Mouse (Mus musculus) forebrain, embryonic 12.5 days (tissue): ENCODE measurements around the gene Slc4a7. TPM values are rescaled to one million over a fixed set of nuclear protein-coding genes. Genes with fewer than 3 reads are reported as not detected.

Source experiments
- ATAC-seq: fragments of 200-750 bp; cut with Nextera tagmentation; 2 replicates; pipeline ENCODE4 v1.8.0; 2017; ENCODE audit warnings: moderate TSS enrichment; ENCODE audit not compliant: low FRiP score
- H3K27ac ChIP-seq: fragments of 300-500 bp; sonication (generic); 2 replicates; pipeline ENCODE4 v1.5.1; 2016; ENCODE audit warnings: mild to moderate bottlenecking
- H3K27me3 ChIP-seq: fragments of 300-500 bp; sonication (generic); 2 replicates; pipeline ENCODE4 v1.6.1; 2016; ENCODE audit warnings: mild to moderate bottlenecking
- H3K36me3 ChIP-seq: fragments of 300-500 bp; sonication (generic); replicated peaks from 2 replicates; pipeline ENCODE4 v1.6.1; 2016; ENCODE audit warnings: mild to moderate bottlenecking
- H3K4me1 ChIP-seq: fragments of 300-500 bp; sonication (generic); 2 replicates; pipeline ENCODE4 v1.6.1; 2016
- H3K4me2 ChIP-seq: fragments of 300-500 bp; sonication (generic); 2 replicates; pipeline ENCODE4 v1.6.1; 2016; ENCODE audit warnings: mild to moderate bottlenecking, moderate library complexity
- H3K4me3 ChIP-seq: fragments of 300-500 bp; sonication (generic); replicated peaks from 2 replicates; pipeline ENCODE4 v1.5.1; 2016; ENCODE audit warnings: mild to moderate bottlenecking
- H3K9ac ChIP-seq: fragments of 300-500 bp; sonication (generic); 2 replicates; pipeline ENCODE4 v1.6.1; 2016; ENCODE audit warnings: mild to moderate bottlenecking
- H3K9me3 ChIP-seq: fragments of 300-500 bp; sonication (generic); 2 replicates; pipeline ENCODE4 v1.6.1; 2016
- WGBS: fragments of 180-500 bp; shearing (Covaris S2); methylation state at CpG from one replicate; pipeline ENCODE4 v1.1.7; 2016; 5-methylcytosine and 5-hydroxymethylcytosine counted together
- polyA plus RNA-seq: library from polyadenylated mRNA; unstranded; fragments of >200 nt; fragmentation: Nextera tagmentation; extraction: Ambion mirVana; gene quantifications from 2 replicates; pipeline ENCODE4 v1.2.1, GENCODE M21; 2016

Gene Slc4a7
- polyA plus RNA-seq, 1 experiment from 2014 or later = 51.8 TPM

DNA sequence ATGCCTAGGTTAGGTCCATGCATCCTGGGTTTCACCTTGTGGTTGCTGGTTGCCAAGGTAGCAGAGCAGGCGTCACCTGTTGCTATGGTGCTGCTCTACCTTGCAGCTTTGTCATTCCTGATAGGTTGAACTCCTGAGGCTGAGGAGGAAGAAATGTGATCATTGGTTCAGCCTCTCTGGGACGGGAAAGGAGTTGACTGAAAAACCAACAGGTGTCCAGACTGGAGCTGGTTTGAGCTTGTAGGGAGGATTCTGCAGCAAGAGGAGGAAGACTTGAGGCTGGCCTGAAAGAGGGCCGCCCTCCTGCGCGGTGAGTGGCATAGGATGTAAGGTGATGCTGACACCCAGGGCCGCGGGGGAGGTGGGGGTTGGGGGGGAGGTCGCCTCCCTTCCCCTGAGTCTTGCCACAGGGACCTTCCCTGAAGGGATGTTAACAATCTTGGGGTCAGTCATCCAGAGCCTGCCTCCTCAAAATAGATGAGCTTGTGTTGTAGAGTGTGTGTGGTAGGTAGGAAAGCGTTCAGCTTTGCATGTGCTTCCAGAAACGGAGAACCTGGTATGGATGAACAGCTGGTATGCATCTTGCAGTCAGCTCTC, 101.9 kb downstream of the Slc4a7 start:
- H3K4me1 ChIP-seq = peaks cover 4% of the 10 kb centered on the region; the same call in 1 of the 2 replicates
- no peak overlapping the region for H3K4me2 ChIP-seq
- no peak overlapping the region for H3K27ac ChIP-seq
- peaks cover 8% of the 10 kb centered on the region for H3K36me3 ChIP-seq
- H3K4me3 ChIP-seq = no peak overlapping the region
- H3K27me3 ChIP-seq = no peaks in the 10 kb centered on the region
- no peaks in the 10 kb centered on the region for H3K9me3 ChIP-seq
- H3K9ac ChIP-seq = no peak overlapping the region
- 18% methylated on average over 10 of the region's 10 CpGs for WGBS
- ATAC-seq = peak; percentile 68

DNA sequence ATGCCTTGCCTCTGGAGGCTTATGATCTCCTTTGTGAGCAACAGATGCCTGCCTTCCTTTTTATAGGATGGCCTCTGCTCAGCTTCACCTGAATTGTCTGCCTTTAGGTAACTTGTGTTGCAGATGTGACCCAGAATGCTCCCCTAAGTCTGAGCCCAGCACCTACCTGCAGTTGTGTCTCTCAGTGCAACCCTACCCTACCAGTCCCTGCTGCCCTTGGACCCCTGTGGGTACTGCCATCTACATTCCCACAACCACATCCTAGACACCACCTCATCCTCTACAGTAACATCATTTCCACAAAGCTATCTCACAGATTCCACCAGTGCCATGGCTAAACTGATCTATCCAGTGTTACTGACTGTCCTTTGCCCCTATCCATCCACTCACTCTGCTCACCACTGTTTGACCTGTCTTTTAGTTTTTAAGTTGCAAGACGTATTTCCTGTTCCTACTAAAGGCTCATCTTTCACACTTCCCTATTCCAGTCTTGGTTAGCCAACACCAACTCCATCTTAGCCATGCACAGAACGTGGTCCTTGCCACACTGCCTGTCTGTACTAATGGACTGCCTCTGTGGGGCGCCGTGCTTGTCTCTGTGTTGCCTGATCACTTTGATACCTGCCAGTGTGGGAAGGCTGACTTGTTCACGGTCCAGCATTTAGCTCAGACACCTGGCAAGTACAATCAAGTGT, 102.6 kb downstream of the Slc4a7 start:
- Histone ChIP-seq H3K36me3 (peaks cover 8% of the 10 kb centered on the region), H3K9me3 (no peaks in the 10 kb centered on the region), H3K9ac (no peak overlapping the region), H3K4me3 (no peak overlapping the region), H3K4me1 (peaks cover 4% of the 10 kb centered on the region; the same call in 1 of the 2 replicates), H3K4me2 (no peak overlapping the region), H3K27ac (no peak overlapping the region), H3K27me3 (no peaks in the 10 kb centered on the region)
- 0 out of 2 replicates have a peak, but pooled peaks have one; percentile 14 for ATAC-seq
- WGBS = 77% methylated on average over 5 of the region's 5 CpGs

DNA sequence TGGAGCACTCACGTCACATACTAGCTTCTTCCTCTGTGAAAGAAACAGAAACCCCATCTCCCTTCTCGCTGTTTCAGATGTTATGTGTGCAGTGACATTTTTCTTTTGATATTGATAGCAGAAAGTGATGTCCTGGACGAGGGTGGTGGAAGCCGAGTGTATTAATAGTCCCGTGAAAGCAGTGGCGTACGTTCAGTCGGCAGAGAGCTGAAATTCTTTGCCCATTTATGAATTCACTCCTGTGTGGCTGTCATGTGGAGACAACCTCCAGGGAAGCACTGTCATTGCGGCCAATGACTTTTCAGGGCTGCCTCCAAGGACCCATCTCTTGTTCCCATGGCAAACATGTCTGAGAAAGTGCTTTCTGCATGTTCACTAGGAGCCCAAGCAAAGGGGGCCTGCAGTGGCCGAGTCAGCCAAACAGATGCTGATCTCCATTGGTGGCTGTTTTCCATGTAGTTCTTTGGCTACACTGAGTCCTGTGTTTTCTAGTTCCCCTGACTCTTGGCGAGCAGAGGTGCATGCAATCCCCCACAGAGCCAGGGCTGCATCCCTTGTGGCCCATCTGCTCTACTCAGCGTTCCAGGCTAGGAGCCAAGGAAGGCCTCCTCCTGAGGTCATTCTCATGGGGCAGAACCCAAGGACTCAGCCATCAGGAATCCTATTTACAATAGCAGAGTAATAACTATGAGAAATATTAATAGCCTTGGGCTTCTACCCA, 130.6 kb downstream of the Slc4a7 start:
- Histone ChIP-seq H3K9me3 (no peaks in the 10 kb centered on the region), H3K4me1 (no peaks in the 10 kb centered on the region), H3K36me3 (no peaks in the 10 kb centered on the region), H3K9ac (no peak overlapping the region), H3K27ac (no peak overlapping the region), H3K4me2 (no peak overlapping the region), H3K27me3 (no peaks in the 10 kb centered on the region), H3K4me3 (no peak overlapping the region)
- WGBS = 82% methylated on average over 12 of the region's 12 CpGs
- no peak for ATAC-seq

DNA sequence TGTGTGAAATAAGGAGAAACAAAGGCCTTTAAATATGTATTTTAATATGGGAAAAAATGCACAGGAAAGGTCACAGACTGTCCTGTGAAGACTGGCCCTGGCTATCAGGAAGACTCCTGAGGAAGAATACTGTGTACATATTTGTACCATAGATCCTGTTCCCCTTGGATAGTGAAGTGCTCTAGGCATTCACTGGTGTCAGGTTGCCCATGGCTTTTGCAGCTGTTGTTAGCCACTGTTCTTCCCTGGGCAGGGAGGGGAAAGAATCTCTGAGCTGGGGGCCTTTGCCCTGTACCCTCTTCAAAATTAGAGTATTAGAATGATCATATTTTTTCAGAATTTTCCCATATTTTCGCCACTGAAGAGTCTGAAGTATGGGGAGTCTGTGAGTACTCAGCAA, 131.4 kb downstream of the Slc4a7 start:
- Histone ChIP-seq H3K27me3 (no peaks in the 10 kb centered on the region), H3K9me3 (no peaks in the 10 kb centered on the region), H3K36me3 (no peaks in the 10 kb centered on the region), H3K4me2 (no peak overlapping the region), H3K9ac (no peak overlapping the region), H3K4me1 (no peaks in the 10 kb centered on the region), H3K27ac (no peak overlapping the region), H3K4me3 (no peak overlapping the region)
- ATAC-seq = no peak
- WGBS = 88% methylated on average over 1 of the region's 1 CpGs

DNA sequence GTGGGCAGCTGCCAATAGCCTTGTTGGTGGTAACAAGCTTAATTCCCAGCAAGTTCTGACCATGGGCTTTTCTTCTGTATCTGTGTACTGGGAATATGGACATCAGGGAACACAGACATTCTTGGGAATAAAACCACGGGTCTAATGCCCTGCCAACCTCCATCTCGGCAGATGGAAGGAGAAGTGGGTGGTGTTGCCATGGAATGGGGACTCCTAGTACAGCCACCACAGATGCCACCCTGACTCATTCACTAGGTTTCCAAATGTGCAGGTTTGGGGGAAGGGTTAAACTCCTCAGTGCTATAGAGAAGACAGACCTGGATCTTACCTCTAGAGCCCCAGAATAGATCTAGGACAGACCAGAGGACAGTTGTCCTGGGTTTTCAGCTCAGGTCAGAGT, 132.2 kb downstream of the Slc4a7 start:
- no peak for ATAC-seq
- H3K27me3 ChIP-seq = no peaks in the 10 kb centered on the region
- no peak overlapping the region for H3K4me2 ChIP-seq

DNA sequence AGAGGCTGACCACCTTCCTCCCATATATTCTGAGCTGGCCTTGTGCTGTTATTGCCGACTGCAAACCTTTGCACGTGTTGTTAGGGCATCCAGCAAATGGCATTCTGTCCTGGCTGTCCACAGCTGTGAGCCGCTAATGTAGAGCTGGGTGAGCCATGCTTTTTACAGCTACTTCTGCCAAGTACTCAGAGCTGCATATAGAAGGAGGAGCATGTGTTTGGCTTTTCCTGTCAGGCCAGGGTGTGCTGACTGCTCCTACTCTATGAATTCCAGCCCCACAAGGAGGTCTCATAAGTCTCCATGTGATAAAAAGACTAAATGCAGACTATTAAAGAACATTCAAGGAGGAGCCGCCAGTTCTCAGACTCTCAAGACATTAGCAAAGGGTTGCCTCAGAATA, 135.5 kb downstream of the Slc4a7 start:
- 88% methylated on average over 4 of the region's 4 CpGs for WGBS
- no peak overlapping the region for H3K9ac ChIP-seq
- ATAC-seq = no peak
- no peaks in the 10 kb centered on the region for H3K36me3 ChIP-seq
- H3K4me3 ChIP-seq = no peak overlapping the region
- no peak overlapping the region for H3K27ac ChIP-seq
- H3K9me3 ChIP-seq = no peaks in the 10 kb centered on the region
- H3K27me3 ChIP-seq = no peaks in the 10 kb centered on the region
- H3K4me1 ChIP-seq = no peaks in the 10 kb centered on the region
- H3K4me2 ChIP-seq = no peak overlapping the region

More for the DNA sequence above, 132.2 kb downstream of the Slc4a7 start:
- Histone ChIP-seq H3K4me1 (no peaks in the 10 kb centered on the region), H3K9me3 (no peaks in the 10 kb centered on the region), H3K9ac (no peak overlapping the region), H3K4me3 (no peak overlapping the region), H3K36me3 (no peaks in the 10 kb centered on the region), H3K27ac (no peak overlapping the region)
- WGBS = 87% methylated on average over 2 of the region's 2 CpGs

DNA sequence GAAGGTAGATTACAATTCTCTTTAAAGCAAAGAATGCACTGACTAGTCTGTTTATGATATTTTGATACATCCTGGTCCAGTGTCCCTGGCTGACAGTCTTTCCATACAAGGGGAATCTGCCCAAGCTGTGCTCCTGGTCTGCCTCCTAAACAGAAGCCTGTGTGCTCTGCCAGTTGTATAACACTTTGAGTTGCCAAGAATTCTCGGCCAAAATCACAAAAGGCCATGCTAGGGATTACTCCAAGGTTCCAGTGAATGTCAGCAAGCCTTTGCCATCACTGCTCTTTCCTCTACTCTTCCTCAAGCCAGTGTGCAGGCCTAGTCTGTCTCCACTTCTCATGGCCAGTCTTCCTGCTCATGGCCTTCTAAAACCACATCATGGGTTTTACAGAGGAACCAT, 136.0 kb downstream of the Slc4a7 start:
- 74% methylated on average over 1 of the region's 1 CpGs for WGBS
- Histone ChIP-seq H3K4me3 (no peak overlapping the region), H3K4me2 (no peak overlapping the region), H3K36me3 (no peaks in the 10 kb centered on the region), H3K9me3 (no peaks in the 10 kb centered on the region), H3K4me1 (no peaks in the 10 kb centered on the region), H3K27ac (no peak overlapping the region), H3K27me3 (no peaks in the 10 kb centered on the region), H3K9ac (no peak overlapping the region)
- no peak for ATAC-seq

DNA sequence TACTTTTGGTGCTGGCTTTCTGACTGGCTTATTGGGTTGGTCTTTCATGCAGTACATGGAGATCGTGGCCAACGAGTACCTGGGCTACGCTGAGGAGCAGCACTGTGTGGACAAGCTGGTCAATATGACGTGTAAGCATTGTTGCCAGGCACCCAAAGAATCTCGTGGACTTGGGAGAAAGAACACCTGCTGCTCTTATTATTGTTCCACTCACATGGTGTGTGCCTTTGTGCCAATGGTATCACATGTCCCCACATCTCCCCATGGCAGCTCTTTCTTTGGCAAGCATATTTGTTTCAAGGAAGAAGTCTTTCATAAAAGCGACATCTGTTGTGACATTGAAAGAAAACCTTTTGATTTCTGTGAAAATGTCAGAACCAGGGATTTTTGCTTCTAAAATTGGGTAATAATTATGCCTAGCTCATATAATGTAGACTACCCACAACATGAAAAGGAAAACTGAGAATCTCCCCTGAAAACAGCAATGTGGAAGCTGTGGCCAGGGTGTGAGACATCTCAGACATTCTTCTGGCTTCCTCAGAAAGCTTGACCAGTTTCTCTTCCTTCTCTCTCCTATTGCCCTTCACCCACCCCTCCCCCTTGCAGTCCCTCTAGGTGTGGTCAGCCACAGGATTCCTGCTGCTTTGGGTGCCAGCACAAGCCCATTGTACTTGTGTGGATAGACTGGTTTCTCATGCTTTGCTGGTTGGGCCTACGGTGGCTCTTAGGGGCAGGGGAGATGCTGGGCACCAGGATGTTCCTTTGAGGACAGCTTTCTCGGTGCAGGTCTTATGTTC, 140.9 kb downstream of the Slc4a7 start:
- H3K36me3 ChIP-seq = no peaks in the 10 kb centered on the region
- no peak overlapping the region for H3K9ac ChIP-seq
- no peaks in the 10 kb centered on the region for H3K27me3 ChIP-seq
- H3K27ac ChIP-seq = no peak overlapping the region
- H3K4me3 ChIP-seq = no peak overlapping the region
- ATAC-seq = no peak
- H3K4me1 ChIP-seq = no peaks in the 10 kb centered on the region
- no peak overlapping the region for H3K4me2 ChIP-seq
- no peaks in the 10 kb centered on the region for H3K9me3 ChIP-seq
- WGBS = 84% methylated on average over 8 of the region's 8 CpGs

Other genes with a start within 250 kb of the Slc4a7 start
- gene Nek10, start 101.1 kb downstream of the Slc4a7 start, polyA plus RNA-seq = 0.05 TPM in 1 of 2 replicates, not detected in the other